Mouse (Mus musculus): Measurements from ENCODE around the gene Mcm3. TPM values are rescaled to one million over a fixed set of nuclear protein-coding genes. Genes with fewer than 3 reads are reported as not detected.

The Mcm3 gene
- total RNA-seq, 2 experiments from 2014 or later = 3.5 to 6.1 TPM

Other genes starting within 250 kb of the Mcm3 start
- gene Pkhd1, start 202.2 kb downstream of the Mcm3 start, total RNA-seq (2021) = not detected
- gene Il17a, start 89.4 kb downstream of the Mcm3 start, total RNA-seq (2021) = not detected
- gene Il17f, start 29.7 kb downstream of the Mcm3 start, total RNA-seq (2021) = not detected
- 1 to 10 TPM; 1.5 to 1.8 TPM for gene Paqr8, start 70.3 kb upstream of the Mcm3 start, total RNA-seq (2021)
- gene Efhc1, start 131.3 kb upstream of the Mcm3 start, total RNA-seq (2021) = 1 to 10 TPM in 1 of 2 experiments, under 1 TPM in 1; 0.92 to 1.6 TPM

All from heart, postnatal 36 days (tissue).